Mouse (Mus musculus): ENCODE measurements around the gene Pcdh9. TPM values are rescaled to one million over a fixed set of nuclear protein-coding genes. Genes with fewer than 3 reads are reported as not detected.

The Pcdh9 gene
- polyA plus RNA-seq, 1 experiment from 2014 or later = 40.4 TPM

GRCm38 (mm10) chr14:93653986-93654757, 236.3 kb downstream of the Pcdh9 start:
- Histone ChIP-seq H3K27me3 (ENCODE audit: control insufficient read depth, insufficient read depth, low read length) (no peaks in the 10 kb centered on the region), H3K27ac (ENCODE audit: low read depth, low read length) (no peak overlapping the region), H3K4me2 (no peak overlapping the region), H3K4me3 (ENCODE audit: low read depth, low read length) (no peak overlapping the region), H3K4me1 (ENCODE audit: control insufficient read depth, insufficient read depth, low read length) (no peaks in the 10 kb centered on the region), H3K36me3 (ENCODE audit: control insufficient read depth, insufficient read depth, low read length) (no peaks in the 10 kb centered on the region), H3K9ac (ENCODE audit: low read length) (no peak overlapping the region), H3K9me3 (ENCODE audit: control insufficient read depth, low read length) (no peaks in the 10 kb centered on the region)
- 76% methylated on average over 9 of the region's 9 CpGs for WGBS
- ATAC-seq (ENCODE audit: low FRiP score) (no peak), DNase-seq (ENCODE audit: low spot score, missing footprints) (no peak)

DNA sequence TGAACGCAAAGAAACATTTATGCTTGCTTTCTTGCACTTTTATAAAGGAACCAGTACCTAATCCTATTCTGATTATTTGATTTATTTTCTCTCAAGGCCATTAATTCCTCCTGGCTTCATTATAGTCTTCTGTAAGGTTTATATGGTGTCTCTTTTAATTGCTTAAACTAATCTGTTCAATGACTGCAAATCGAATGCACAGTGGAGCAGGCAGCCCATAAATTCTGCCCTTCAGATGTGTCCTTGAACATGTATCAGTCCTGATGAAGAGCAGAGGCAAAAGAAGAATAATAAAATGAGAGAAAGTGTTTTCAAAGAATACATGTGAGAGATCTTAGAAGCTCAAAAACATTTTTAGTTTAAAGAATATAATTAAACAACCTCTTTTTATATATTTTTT, 263.2 kb downstream of the Pcdh9 start:
- DNase-seq (ENCODE audit: low spot score, missing footprints) (no peak), ATAC-seq (ENCODE audit: low FRiP score) (no peak)
- H3K9me3 ChIP-seq (ENCODE audit: control insufficient read depth, low read length) = no peaks in the 10 kb centered on the region
- no peaks in the 10 kb centered on the region for H3K4me1 ChIP-seq (ENCODE audit: control insufficient read depth, insufficient read depth, low read length)
- H3K27ac ChIP-seq (ENCODE audit: low read depth, low read length) = no peak overlapping the region
- 74% methylated on average over 2 of the region's 2 CpGs for WGBS
- no peak overlapping the region for H3K4me2 ChIP-seq
- H3K4me3 ChIP-seq (ENCODE audit: low read depth, low read length) = no peak overlapping the region
- H3K27me3 ChIP-seq (ENCODE audit: control insufficient read depth, insufficient read depth, low read length) = no peaks in the 10 kb centered on the region
- no peaks in the 10 kb centered on the region for H3K36me3 ChIP-seq (ENCODE audit: control insufficient read depth, insufficient read depth, low read length)
- H3K9ac ChIP-seq (ENCODE audit: low read length) = no peak overlapping the region

DNA sequence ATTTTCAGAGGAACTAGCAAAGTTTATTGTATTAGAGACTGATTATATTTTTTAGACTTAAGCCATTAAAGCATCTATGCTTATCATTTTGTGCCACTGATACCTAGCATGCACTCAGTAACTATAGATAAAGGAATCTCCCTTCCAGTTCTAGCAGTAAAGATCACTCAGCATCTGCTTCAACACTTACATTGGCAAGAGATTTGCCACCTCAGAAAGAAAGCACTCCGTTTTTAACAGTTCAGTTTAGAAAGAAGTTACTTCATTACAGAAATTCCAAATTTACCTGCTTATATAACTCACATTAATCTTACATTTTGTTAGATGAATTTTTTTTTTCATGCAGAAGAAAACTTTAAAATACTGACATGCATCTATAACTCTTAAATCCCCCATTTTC, 266.3 kb downstream of the Pcdh9 start:
- no peak overlapping the region for H3K4me3 ChIP-seq (ENCODE audit: low read depth, low read length)
- no peaks in the 10 kb centered on the region for H3K27me3 ChIP-seq (ENCODE audit: control insufficient read depth, insufficient read depth, low read length)
- no peak overlapping the region for H3K4me2 ChIP-seq
- H3K4me1 ChIP-seq (ENCODE audit: control insufficient read depth, insufficient read depth, low read length) = no peaks in the 10 kb centered on the region
- no peak for ATAC-seq (ENCODE audit: low FRiP score)
- no peak overlapping the region for H3K27ac ChIP-seq (ENCODE audit: low read depth, low read length)
- 82% methylated on average over 1 of the region's 1 CpGs for WGBS
- no peaks in the 10 kb centered on the region for H3K36me3 ChIP-seq (ENCODE audit: control insufficient read depth, insufficient read depth, low read length)
- no peaks in the 10 kb centered on the region for H3K9me3 ChIP-seq (ENCODE audit: control insufficient read depth, low read length)
- DNase-seq (ENCODE audit: low spot score, missing footprints) = no peak
- no peak overlapping the region for H3K9ac ChIP-seq (ENCODE audit: low read length)

DNA sequence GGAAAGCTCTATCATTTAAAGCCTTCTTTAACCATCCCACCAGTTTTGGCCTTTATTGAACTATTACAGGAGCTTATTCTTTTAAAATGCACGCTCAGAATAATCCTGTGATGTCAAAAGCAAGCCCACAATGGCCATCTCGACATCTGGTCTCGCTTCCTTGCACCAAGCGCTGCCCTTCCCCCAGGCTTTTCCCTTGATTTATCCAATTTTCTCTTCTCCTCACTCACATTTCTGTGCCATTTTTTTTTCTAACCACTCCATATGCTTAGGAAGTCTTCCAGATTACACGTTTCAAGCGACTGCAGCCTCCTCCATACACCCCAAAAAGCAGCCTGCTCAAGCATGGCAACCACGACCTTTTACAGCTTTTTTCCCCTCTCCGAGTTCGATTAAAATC, 269.3 kb downstream of the Pcdh9 start:
- peak; percentile 77 for ATAC-seq (ENCODE audit: low FRiP score)
- H3K9me3 ChIP-seq (ENCODE audit: control insufficient read depth, low read length) = no peaks in the 10 kb centered on the region
- peak; percentile 85 for DNase-seq (ENCODE audit: low spot score, missing footprints)
- no peaks in the 10 kb centered on the region for H3K27me3 ChIP-seq (ENCODE audit: control insufficient read depth, insufficient read depth, low read length)
- no peak overlapping the region for H3K27ac ChIP-seq (ENCODE audit: low read depth, low read length)
- 40% methylated on average over 9 of the region's 9 CpGs for WGBS
- H3K4me2 ChIP-seq = no peak overlapping the region
- H3K4me1 ChIP-seq (ENCODE audit: control insufficient read depth, insufficient read depth, low read length) = no peaks in the 10 kb centered on the region
- no peak overlapping the region for H3K4me3 ChIP-seq (ENCODE audit: low read depth, low read length)
- no peaks in the 10 kb centered on the region for H3K36me3 ChIP-seq (ENCODE audit: control insufficient read depth, insufficient read depth, low read length)
- H3K9ac ChIP-seq (ENCODE audit: low read length) = no peak overlapping the region

DNA sequence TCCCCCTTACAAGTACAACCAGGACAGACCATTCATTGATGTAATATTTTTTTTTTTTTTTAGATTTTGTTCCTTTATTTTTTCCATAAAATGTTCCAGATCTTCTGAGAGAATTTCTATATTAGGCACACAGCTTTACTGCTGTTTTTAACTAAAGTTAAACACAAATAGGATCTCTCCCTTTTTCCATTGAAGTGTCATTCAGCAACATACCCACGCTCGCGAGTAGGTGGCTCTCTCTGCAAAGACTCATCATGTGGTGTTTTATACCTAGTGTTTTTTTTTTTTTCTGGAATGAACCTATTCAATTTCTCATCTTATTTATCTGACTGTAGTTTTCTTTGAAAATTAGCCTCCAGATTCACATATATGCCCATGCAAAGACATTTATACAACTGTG, 282.9 kb downstream of the Pcdh9 start:
- no peaks in the 10 kb centered on the region for H3K36me3 ChIP-seq (ENCODE audit: control insufficient read depth, insufficient read depth, low read length)
- H3K27me3 ChIP-seq (ENCODE audit: control insufficient read depth, insufficient read depth, low read length) = no peaks in the 10 kb centered on the region
- no peak for ATAC-seq (ENCODE audit: low FRiP score)
- no peaks in the 10 kb centered on the region for H3K9me3 ChIP-seq (ENCODE audit: control insufficient read depth, low read length)
- H3K9ac ChIP-seq (ENCODE audit: low read length) = no peak overlapping the region
- WGBS = 88% methylated on average over 3 of the region's 3 CpGs
- no peak overlapping the region for H3K27ac ChIP-seq (ENCODE audit: low read depth, low read length)
- no peak overlapping the region for H3K4me3 ChIP-seq (ENCODE audit: low read depth, low read length)
- DNase-seq (ENCODE audit: low spot score, missing footprints) = no peak
- no peaks in the 10 kb centered on the region for H3K4me1 ChIP-seq (ENCODE audit: control insufficient read depth, insufficient read depth, low read length)
- no peak overlapping the region for H3K4me2 ChIP-seq

DNA sequence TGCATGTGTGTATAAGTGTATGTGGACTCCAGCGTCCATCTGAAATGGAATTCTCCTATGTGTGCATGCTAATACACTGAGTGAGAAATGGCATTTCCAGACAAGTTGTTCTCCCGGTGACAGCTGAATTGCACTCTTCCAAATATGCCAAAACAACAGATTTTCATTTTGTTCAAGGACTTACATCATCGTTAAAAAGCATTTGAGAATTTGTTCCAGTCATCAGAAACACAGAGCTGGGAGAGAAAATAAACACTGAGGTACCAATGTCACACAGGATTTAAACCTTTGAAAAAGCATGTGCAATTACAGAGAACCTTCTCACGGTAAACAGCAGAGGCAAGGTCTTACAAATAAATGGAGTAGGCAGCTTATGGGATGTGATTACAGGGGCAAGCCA, 290.5 kb downstream of the Pcdh9 start:
- ATAC-seq (ENCODE audit: low FRiP score) (no peak), DNase-seq (ENCODE audit: low spot score, missing footprints) (no peak)
- Histone ChIP-seq H3K36me3 (ENCODE audit: control insufficient read depth, insufficient read depth, low read length) (no peaks in the 10 kb centered on the region), H3K27ac (ENCODE audit: low read depth, low read length) (no peak overlapping the region), H3K4me2 (no peak overlapping the region), H3K9me3 (ENCODE audit: control insufficient read depth, low read length) (no peaks in the 10 kb centered on the region), H3K4me1 (ENCODE audit: control insufficient read depth, insufficient read depth, low read length) (no peaks in the 10 kb centered on the region), H3K4me3 (ENCODE audit: low read depth, low read length) (no peak overlapping the region), H3K27me3 (ENCODE audit: control insufficient read depth, insufficient read depth, low read length) (no peaks in the 10 kb centered on the region), H3K9ac (ENCODE audit: low read length) (no peak overlapping the region)
- 72% methylated on average over 4 of the region's 4 CpGs for WGBS

- Histone ChIP-seq H3K36me3 (ENCODE audit: control insufficient read depth, insufficient read depth, low read length) (no peaks in the 10 kb centered on the region), H3K4me2 (no peak overlapping the region), H3K4me1 (ENCODE audit: control insufficient read depth, insufficient read depth, low read length) (no peaks in the 10 kb centered on the region), H3K9ac (ENCODE audit: low read length) (no peak overlapping the region), H3K4me3 (ENCODE audit: low read depth, low read length) (no peak overlapping the region), H3K27me3 (ENCODE audit: control insufficient read depth, insufficient read depth, low read length) (no peaks in the 10 kb centered on the region), H3K27ac (ENCODE audit: low read depth, low read length) (no peak overlapping the region), H3K9me3 (ENCODE audit: control insufficient read depth, low read length) (no peaks in the 10 kb centered on the region)
- ATAC-seq (ENCODE audit: low FRiP score) (peak; percentile 64; the same call in 1 of the 2 replicates), DNase-seq (ENCODE audit: low spot score, missing footprints) (no peak)
- WGBS = 54% methylated on average over 3 of the region's 3 CpGs
Observed at GRCm38 (mm10) chr14:93585432-93586024, 305.0 kb downstream of the Pcdh9 start.

- H3K4me3 ChIP-seq (ENCODE audit: low read depth, low read length) = no peak overlapping the region
- ATAC-seq (ENCODE audit: low FRiP score) (no peak), DNase-seq (ENCODE audit: low spot score, missing footprints) (peak; percentile 54)
- no peaks in the 10 kb centered on the region for H3K4me1 ChIP-seq (ENCODE audit: control insufficient read depth, insufficient read depth, low read length)
- no peaks in the 10 kb centered on the region for H3K9me3 ChIP-seq (ENCODE audit: control insufficient read depth, low read length)
- no peak overlapping the region for H3K27ac ChIP-seq (ENCODE audit: low read depth, low read length)
- H3K9ac ChIP-seq (ENCODE audit: low read length) = no peak overlapping the region
- H3K4me2 ChIP-seq = no peak overlapping the region
- WGBS = 83% methylated on average over 2 of the region's 2 CpGs
- H3K27me3 ChIP-seq (ENCODE audit: control insufficient read depth, insufficient read depth, low read length) = no peaks in the 10 kb centered on the region
- H3K36me3 ChIP-seq (ENCODE audit: control insufficient read depth, insufficient read depth, low read length) = no peaks in the 10 kb centered on the region
Observed at GRCm38 (mm10) chr14:93564361-93564760, 326.1 kb downstream of the Pcdh9 start.

GRCm38 (mm10) chr14:93561577-93561976, 328.9 kb downstream of the Pcdh9 start:
- ATAC-seq (ENCODE audit: low FRiP score) (no peak), DNase-seq (ENCODE audit: low spot score, missing footprints) (peak; percentile 41)
- Histone ChIP-seq H3K9me3 (ENCODE audit: control insufficient read depth, low read length) (no peaks in the 10 kb centered on the region), H3K36me3 (ENCODE audit: control insufficient read depth, insufficient read depth, low read length) (no peaks in the 10 kb centered on the region), H3K9ac (ENCODE audit: low read length) (no peak overlapping the region), H3K27ac (ENCODE audit: low read depth, low read length) (no peak overlapping the region), H3K4me2 (no peak overlapping the region), H3K27me3 (ENCODE audit: control insufficient read depth, insufficient read depth, low read length) (no peaks in the 10 kb centered on the region), H3K4me3 (ENCODE audit: low read depth, low read length) (no peak overlapping the region), H3K4me1 (ENCODE audit: control insufficient read depth, insufficient read depth, low read length) (no peaks in the 10 kb centered on the region)
- WGBS = 86% methylated on average over 1 of the region's 1 CpGs
